Mouse (Mus musculus) liver, embryonic 11.5 days (tissue): Measurements from ENCODE around the gene Gabbr2. TPM values are rescaled to one million over a fixed set of nuclear protein-coding genes. Genes with fewer than 3 reads are reported as not detected.

Experiments used
- ATAC-seq: fragments of 200-750 bp; cut with Nextera tagmentation; replicated peaks from 2 replicates; pipeline ENCODE4 v1.8.0; 2017; ENCODE audit warnings: moderate number of reproducible peaks, mild to moderate bottlenecking, moderate TSS enrichment, moderate library complexity; ENCODE audit not compliant: low FRiP score
- DNase-seq: peaks from one replicate; pipeline ENCODE4 v3.0.0-alpha.2; 2017; ENCODE audit warnings: low spot score
- H3K27ac ChIP-seq: fragments of 300-500 bp; sonication (generic); 2 replicates; pipeline ENCODE4 v1.5.1; 2014; ENCODE audit warnings: mild to moderate bottlenecking, low read depth, low read length, control low read depth
- H3K27me3 ChIP-seq: fragments of 300-500 bp; sonication (generic); replicated peaks from 2 replicates; pipeline ENCODE4 v1.6.1; 2014; ENCODE audit warnings: low read length, mixed read lengths; ENCODE audit not compliant: control insufficient read depth, insufficient read depth
- H3K36me3 ChIP-seq: fragments of 300-500 bp; sonication (generic); 2 replicates; pipeline ENCODE4 v1.6.1; 2014; ENCODE audit warnings: mild to moderate bottlenecking, low read length, moderate library complexity, mixed read lengths; ENCODE audit not compliant: control insufficient read depth, insufficient read depth
- H3K4me1 ChIP-seq: fragments of 300-500 bp; sonication (generic); replicated peaks from 2 replicates; pipeline ENCODE4 v1.6.1; 2014; ENCODE audit warnings: low read length, mixed read lengths; ENCODE audit not compliant: control insufficient read depth, insufficient read depth
- H3K4me2 ChIP-seq: fragments of 300-500 bp; sonication (generic); 2 replicates; pipeline ENCODE4 v1.6.1; 2014; ENCODE audit warnings: mild to moderate bottlenecking, control low read depth, moderate library complexity
- H3K4me3 ChIP-seq: fragments of 300-500 bp; sonication (generic); 2 replicates; pipeline ENCODE4 v1.5.1; 2014; ENCODE audit warnings: low read depth, low read length, control low read depth
- H3K9ac ChIP-seq: fragments of 300-500 bp; sonication (generic); 2 replicates; pipeline ENCODE4 v1.6.1; 2014; ENCODE audit warnings: low read depth, low read length, control low read depth
- H3K9me3 ChIP-seq: fragments of 300-500 bp; sonication (generic); 2 replicates; pipeline ENCODE4 v1.6.1; 2016; ENCODE audit warnings: low read length, inconsistent platforms, mixed read lengths; ENCODE audit not compliant: control insufficient read depth
- WGBS: fragments of 180-500 bp; shearing (Covaris S2); extraction: QIAGEN DNeasy Blood & Tissue Kit; methylation state at CpG from one replicate; pipeline ENCODE4 v1.1.7; 2014; 5-methylcytosine and 5-hydroxymethylcytosine counted together
- polyA plus RNA-seq: library from polyadenylated mRNA; unstranded; fragments of >200 nt; fragmentation: Nextera tagmentation; extraction: Ambion mirVana; gene quantifications from 2 replicates; pipeline ENCODE4 v1.2.1, GENCODE M21; 2014

Gene Gabbr2
- polyA plus RNA-seq, 1 experiment from 2014 or later = 0.19 TPM

GRCm38 (mm10) chr4:46718624-46719023, 273.0 kb downstream of the Gabbr2 start:
- WGBS = 32% methylated on average over 7 of the region's 7 CpGs
- H3K9me3 ChIP-seq = no peaks in the 10 kb centered on the region
- peaks cover 3% of the 10 kb centered on the region; the same call in 1 of the 2 replicates for H3K27me3 ChIP-seq
- H3K36me3 ChIP-seq = no peaks in the 10 kb centered on the region
- H3K27ac ChIP-seq = no peak overlapping the region
- no peak for ATAC-seq
- H3K9ac ChIP-seq = no peak overlapping the region
- no peak for DNase-seq
- H3K4me3 ChIP-seq = no peak overlapping the region
- H3K4me2 ChIP-seq = no peak overlapping the region
- H3K4me1 ChIP-seq = no peaks in the 10 kb centered on the region

GRCm38 (mm10) chr4:46717156-46717555, 274.5 kb downstream of the Gabbr2 start:
- Histone ChIP-seq H3K4me2 (no peak overlapping the region), H3K27ac (no peak overlapping the region), H3K4me1 (no peaks in the 10 kb centered on the region), H3K9ac (no peak overlapping the region), H3K36me3 (no peaks in the 10 kb centered on the region), H3K27me3 (peaks cover 3% of the 10 kb centered on the region; the same call in 1 of the 2 replicates), H3K4me3 (no peak overlapping the region), H3K9me3 (no peaks in the 10 kb centered on the region)
- WGBS = 46% methylated on average over 5 of the region's 5 CpGs
- DNase-seq (no peak), ATAC-seq (no peak)

- WGBS = 4% methylated on average over 1 of the region's 1 CpGs
- Histone ChIP-seq H3K27me3 (peaks cover 3% of the 10 kb centered on the region; the same call in 1 of the 2 replicates), H3K4me3 (no peak overlapping the region), H3K36me3 (no peaks in the 10 kb centered on the region), H3K27ac (no peak overlapping the region), H3K9ac (no peak overlapping the region), H3K4me2 (no peak overlapping the region), H3K4me1 (no peaks in the 10 kb centered on the region), H3K9me3 (no peaks in the 10 kb centered on the region)
- DNase-seq (no peak), ATAC-seq (no peak)
Observed at GRCm38 (mm10) chr4:46716361-46716760, 275.3 kb downstream of the Gabbr2 start.

DNA sequence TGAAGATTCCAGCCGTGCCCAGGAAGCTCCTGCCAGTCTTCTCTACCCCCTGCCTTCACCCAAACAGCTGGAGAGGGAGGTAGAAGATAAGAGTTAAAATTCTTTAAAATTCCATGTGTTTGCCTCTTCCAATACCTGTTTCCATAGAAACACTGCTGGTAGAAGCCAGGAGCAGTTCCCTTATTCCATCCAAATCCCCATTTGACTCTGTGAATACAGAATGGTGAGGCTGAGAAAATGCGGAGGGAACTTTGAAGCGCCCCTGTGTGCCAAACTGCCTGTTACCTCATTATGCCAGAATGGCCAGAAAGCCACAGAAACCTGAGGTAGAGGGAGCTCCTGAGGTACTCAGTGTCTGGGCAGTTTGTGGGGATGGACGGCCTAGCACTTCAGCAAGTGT, 281.1 kb downstream of the Gabbr2 start:
- Histone ChIP-seq H3K9me3 (no peaks in the 10 kb centered on the region), H3K27me3 (peaks cover 3% of the 10 kb centered on the region; the same call in 1 of the 2 replicates), H3K4me2 (no peak overlapping the region), H3K36me3 (no peaks in the 10 kb centered on the region), H3K27ac (no peak overlapping the region), H3K4me3 (no peak overlapping the region), H3K4me1 (no peaks in the 10 kb centered on the region), H3K9ac (no peak overlapping the region)
- DNase-seq (no peak), ATAC-seq (no peak)
- WGBS = 80% methylated on average over 4 of the region's 4 CpGs

- Histone ChIP-seq H3K27me3 (peaks cover 3% of the 10 kb centered on the region; the same call in 1 of the 2 replicates), H3K9ac (no peak overlapping the region), H3K4me1 (no peaks in the 10 kb centered on the region), H3K4me3 (no peak overlapping the region), H3K4me2 (no peak overlapping the region), H3K36me3 (no peaks in the 10 kb centered on the region), H3K9me3 (no peaks in the 10 kb centered on the region), H3K27ac (no peak overlapping the region)
- 70% methylated on average over 6 of the region's 6 CpGs for WGBS
- ATAC-seq (no peak), DNase-seq (no peak)
Observed at GRCm38 (mm10) chr4:46710018-46710417, 281.7 kb downstream of the Gabbr2 start.

DNA sequence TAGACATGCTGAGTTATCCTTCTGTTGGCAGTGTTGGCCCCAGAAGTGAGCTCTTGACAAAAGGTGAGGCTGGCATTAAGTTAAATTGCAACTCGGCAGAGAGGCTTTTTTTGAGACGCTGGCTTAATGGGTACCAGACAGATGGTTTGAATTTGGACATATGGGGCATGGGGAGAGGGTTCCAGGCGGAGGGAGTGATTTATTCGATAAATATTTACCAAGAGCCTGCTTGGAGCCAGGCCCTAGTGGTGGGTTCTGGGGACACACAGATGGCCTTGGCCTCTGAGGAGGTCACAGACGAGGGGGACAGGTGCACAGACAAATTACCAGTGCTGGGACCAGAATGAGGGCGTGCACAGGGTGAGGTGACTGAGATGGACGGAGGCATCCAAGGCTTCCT, 282.2 kb downstream of the Gabbr2 start:
- Histone ChIP-seq H3K9ac (no peak overlapping the region), H3K27me3 (no peaks in the 10 kb centered on the region), H3K4me1 (no peaks in the 10 kb centered on the region), H3K4me2 (no peak overlapping the region), H3K4me3 (no peak overlapping the region), H3K27ac (no peak overlapping the region), H3K36me3 (no peaks in the 10 kb centered on the region), H3K9me3 (no peaks in the 10 kb centered on the region)
- ATAC-seq (no peak), DNase-seq (no peak)
- WGBS = 67% methylated on average over 7 of the region's 7 CpGs

- WGBS = 71% methylated on average over 12 of the region's 12 CpGs
- Histone ChIP-seq H3K36me3 (no peaks in the 10 kb centered on the region), H3K4me1 (no peaks in the 10 kb centered on the region), H3K27ac (no peak overlapping the region), H3K4me3 (no peak overlapping the region), H3K4me2 (no peak overlapping the region), H3K9ac (no peak overlapping the region), H3K9me3 (no peaks in the 10 kb centered on the region), H3K27me3 (no peaks in the 10 kb centered on the region)
- ATAC-seq (no peak), DNase-seq (no peak)
Observed at GRCm38 (mm10) chr4:46705739-46706138, 285.9 kb downstream of the Gabbr2 start.

- H3K4me2 ChIP-seq = no peak overlapping the region
- H3K9me3 ChIP-seq = no peaks in the 10 kb centered on the region
- H3K4me1 ChIP-seq = no peaks in the 10 kb centered on the region
- H3K36me3 ChIP-seq = no peaks in the 10 kb centered on the region
- WGBS = 79% methylated on average over 10 of the region's 10 CpGs
- no peak for DNase-seq
- H3K27ac ChIP-seq = no peak overlapping the region
- H3K9ac ChIP-seq = no peak overlapping the region
- H3K27me3 ChIP-seq = no peaks in the 10 kb centered on the region
- no peak overlapping the region for H3K4me3 ChIP-seq
- ATAC-seq = no peak
Observed at GRCm38 (mm10) chr4:46703146-46703545, 288.5 kb downstream of the Gabbr2 start.

DNA sequence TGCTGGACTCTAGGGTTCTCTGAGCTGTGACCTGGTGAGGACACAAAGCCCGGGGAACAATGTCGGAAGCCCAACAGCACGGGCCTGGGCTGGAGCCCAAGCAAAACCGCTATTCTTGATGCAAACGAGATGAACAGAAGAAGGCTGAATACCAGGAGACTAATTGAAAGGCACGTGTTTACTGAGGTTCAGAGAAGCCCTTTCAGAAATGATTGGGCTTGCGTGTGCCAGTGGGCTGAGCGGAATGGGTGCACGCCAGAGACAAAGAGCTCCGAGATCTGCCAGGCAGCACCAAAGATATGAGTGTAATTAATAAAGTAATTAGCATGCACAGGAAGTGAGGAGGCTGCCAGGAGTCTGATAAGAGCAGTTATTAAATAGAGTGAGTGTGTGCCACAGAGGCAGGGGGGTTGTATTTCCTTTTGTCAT, 291.4 kb downstream of the Gabbr2 start:
- H3K27ac ChIP-seq = no peak overlapping the region
- WGBS = 78% methylated on average over 10 of the region's 10 CpGs
- ATAC-seq = no peak
- no peaks in the 10 kb centered on the region for H3K9me3 ChIP-seq
- no peaks in the 10 kb centered on the region for H3K36me3 ChIP-seq
- no peak overlapping the region for H3K4me3 ChIP-seq
- DNase-seq = no peak
- no peak overlapping the region for H3K4me2 ChIP-seq
- no peaks in the 10 kb centered on the region for H3K4me1 ChIP-seq
- no peak overlapping the region for H3K9ac ChIP-seq
- no peaks in the 10 kb centered on the region for H3K27me3 ChIP-seq
